Mouse (Mus musculus) embryonic stem cell, embryonic (primary cell): ENCODE data around the gene Prmt2.

Source experiments
- CTCF ChIA-PET, 4 experiments: fragments of 300-600 bp in 2 of 4; fragments of 350-600 bp in 2 of 4; sonication (Branson Sonifier 250); formaldehyde crosslinking; loops; one replicate each; lab custom pipeline; 2022; ENCODE audit warnings: inconsistent platforms in 2 of 4; lab: Charles Lee
- POLR2A ChIA-PET, 4 experiments: fragments of 300-600 bp in 2 of 4; fragments of 350-600 bp in 2 of 4; sonication (Branson Sonifier 250); formaldehyde crosslinking; loops; one replicate each; lab custom pipeline; 2022; ENCODE audit warnings: antibody characterized with exemption in 4 of 4, inconsistent platforms in 1 of 4; lab: Charles Lee

The Prmt2 gene

GRCm38 (mm10) chr10:76174899-76175298, 62.8 kb downstream of the Prmt2 start:
- ChIA-PET POLR2A (no interaction called here), CTCF (no interaction called here)

GRCm38 (mm10) chr10:76158009-76158408, 79.7 kb downstream of the Prmt2 start:
- POLR2A ChIA-PET = interaction anchor here in 1 of 4 experiments (0.8 kb wide), 1 partner anchor 126 kb away, joined by 3 read pairs; no protein-coding TSS in a partner anchor
- CTCF ChIA-PET = interaction anchor here (0.6 to 1.5 kb wide), 5 partner anchors 32 to 275 kb away, joined by 3 to 7 read pairs (median 3); no protein-coding TSS in a partner anchor

GRCm38 (mm10) chr10:76157528-76157927, 80.1 kb downstream of the Prmt2 start:
- POLR2A ChIA-PET = interaction anchor here in 1 of 4 experiments (0.5 to 0.8 kb wide), 2 partner anchors 9 to 126 kb away, joined by 3 to 4 read pairs; no protein-coding TSS in a partner anchor
- CTCF ChIA-PET = interaction anchor here in 2 of 4 experiments (0.6 to 1.5 kb wide), 4 partner anchors 33 to 275 kb away, joined by 3 to 7 read pairs (median 4); no protein-coding TSS in a partner anchor
